Mouse (Mus musculus): ENCODE measurements around the gene Limch1. TPM values are rescaled to one million over a fixed set of nuclear protein-coding genes. Genes with fewer than 3 reads are reported as not detected.

Gene Limch1
- polyA plus RNA-seq, 1 experiment from 2014 or later, result 41.5 TPM

DNA sequence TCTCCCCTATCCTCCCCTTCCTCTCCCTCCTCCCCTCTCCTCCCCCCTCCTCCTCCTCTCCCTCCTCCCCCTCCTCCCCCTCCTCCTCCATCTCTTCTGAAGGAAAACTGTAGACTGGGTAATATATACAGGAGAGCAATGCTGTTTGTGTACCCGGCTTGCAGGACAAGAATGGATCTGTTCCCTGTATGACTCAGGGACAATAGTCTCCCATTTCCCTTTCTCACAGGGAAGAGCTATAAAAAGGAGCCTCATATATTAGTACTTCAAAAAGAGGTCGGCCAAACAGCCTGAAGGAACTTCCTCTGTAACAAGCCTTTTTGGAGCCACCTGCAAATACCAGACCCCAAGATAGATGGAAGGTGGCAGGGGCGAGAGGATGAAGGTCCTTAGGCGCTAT, 23.4 kb downstream of the Limch1 start:
- 74% methylated on average over 4 of the region's 4 CpGs for WGBS
- Histone ChIP-seq H3K9ac (replicated peaks) (no peak overlapping the region), H3K36me3 (no peaks in the 10 kb centered on the region), H3K4me3 (no peak overlapping the region), H3K27me3 (no peaks in the 10 kb centered on the region), H3K9me3 (no peaks in the 10 kb centered on the region), H3K27ac (replicated peaks) (no peak overlapping the region), H3K4me2 (replicated peaks) (no peak overlapping the region), H3K4me1 (peaks cover 12% of the 10 kb centered on the region; the same call in 1 of the 2 replicates)
- no peak for ATAC-seq (ENCODE audit: low FRiP score, low read depth)

DNA sequence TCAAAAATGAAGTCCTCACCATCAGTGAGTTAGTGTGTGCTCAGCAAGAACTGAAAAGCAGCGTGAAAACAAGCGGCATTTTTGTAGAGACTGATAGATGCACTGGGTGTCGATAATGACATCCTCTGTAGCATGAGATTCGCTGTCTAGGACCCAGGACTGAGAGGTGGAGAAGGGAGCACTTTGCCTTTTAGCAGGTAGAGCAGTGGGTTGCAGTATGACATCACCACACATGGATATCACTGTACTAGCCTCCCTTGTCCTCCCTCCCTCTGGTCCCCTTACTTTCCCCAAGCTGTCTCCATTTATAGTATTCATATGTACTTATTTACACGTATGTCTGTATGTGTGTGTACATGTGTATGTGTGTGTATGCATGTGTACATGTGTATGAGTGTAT, 23.9 kb downstream of the Limch1 start:
- Histone ChIP-seq H3K4me1 (peaks cover 12% of the 10 kb centered on the region; the same call in 1 of the 2 replicates), H3K9me3 (no peaks in the 10 kb centered on the region), H3K9ac (replicated peaks) (no peak overlapping the region), H3K27me3 (no peaks in the 10 kb centered on the region), H3K4me3 (no peak overlapping the region), H3K36me3 (no peaks in the 10 kb centered on the region), H3K27ac (replicated peaks) (no peak overlapping the region), H3K4me2 (replicated peaks) (no peak overlapping the region)
- ATAC-seq (ENCODE audit: low FRiP score, low read depth), result no peak
- 90% methylated on average over 5 of the region's 5 CpGs for WGBS

DNA sequence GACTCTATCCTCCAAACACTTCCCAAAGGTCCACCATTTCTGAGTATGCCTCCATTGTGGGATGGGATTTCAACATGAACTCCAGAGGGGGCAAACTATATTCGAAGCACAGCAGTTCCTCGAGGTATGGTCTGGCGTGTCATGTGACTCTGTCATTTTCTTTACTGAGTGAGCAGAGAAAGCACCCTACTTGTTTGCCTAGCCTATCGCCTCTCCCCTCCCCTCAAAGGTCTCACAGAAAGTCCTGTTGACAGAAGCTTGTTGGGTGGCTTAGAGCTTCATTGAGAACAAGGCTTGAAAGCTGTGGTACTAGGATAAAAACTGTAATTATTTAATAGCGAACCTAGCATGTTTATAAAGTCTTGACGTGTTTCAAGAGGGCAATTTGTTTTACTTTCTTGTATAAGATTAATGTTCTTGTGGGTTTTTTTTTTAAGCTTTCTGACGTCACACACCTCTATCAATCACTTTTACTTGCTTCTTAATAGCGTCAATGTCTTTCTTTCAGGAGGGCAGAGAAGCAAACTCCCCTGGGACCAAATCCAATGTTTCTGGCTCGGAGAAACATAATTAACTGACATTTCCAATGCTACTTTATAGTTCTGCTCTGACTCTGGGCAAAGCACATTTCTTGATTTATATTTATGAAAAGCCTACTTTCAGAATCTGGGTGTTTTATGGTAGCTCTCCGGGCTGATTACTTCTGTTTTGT, 32.5 kb downstream of the Limch1 start:
- Histone ChIP-seq H3K4me2 (replicated peaks) (no peak overlapping the region), H3K4me3 (no peak overlapping the region), H3K36me3 (no peaks in the 10 kb centered on the region), H3K4me1 (no peaks in the 10 kb centered on the region), H3K27me3 (no peaks in the 10 kb centered on the region), H3K9ac (replicated peaks) (no peak overlapping the region), H3K9me3 (0 out of 2 replicates have a peak, but pooled peaks cover 3% of the 10 kb centered on the region), H3K27ac (replicated peaks) (no peak overlapping the region)
- WGBS, result 84% methylated on average over 10 of the region's 10 CpGs
- no peak for ATAC-seq (ENCODE audit: low FRiP score, low read depth)

DNA sequence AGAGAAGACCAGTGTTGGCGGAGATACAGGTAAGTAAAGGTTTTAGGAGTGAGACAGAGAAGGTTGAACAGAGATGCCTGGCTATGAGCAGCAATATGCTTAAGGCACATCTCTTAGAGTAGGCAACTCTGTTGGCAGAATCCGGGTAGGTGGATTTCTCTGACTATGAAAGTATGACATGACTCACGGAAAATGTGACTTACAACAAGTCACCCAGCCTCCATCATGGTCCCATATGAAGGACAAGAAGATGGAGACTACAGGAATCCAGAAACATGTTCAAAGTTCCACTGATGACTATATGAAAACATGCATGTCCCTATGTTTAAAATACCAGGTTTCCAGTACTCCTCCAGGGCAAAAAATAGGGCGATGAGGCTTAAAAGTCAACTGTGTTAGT, 34.7 kb downstream of the Limch1 start:
- Histone ChIP-seq H3K4me2 (replicated peaks) (no peak overlapping the region), H3K9ac (replicated peaks) (no peak overlapping the region), H3K9me3 (0 out of 2 replicates have a peak, but pooled peaks cover 3% of the 10 kb centered on the region), H3K36me3 (no peaks in the 10 kb centered on the region), H3K27ac (replicated peaks) (no peak overlapping the region), H3K4me3 (no peak overlapping the region), H3K27me3 (no peaks in the 10 kb centered on the region), H3K4me1 (no peaks in the 10 kb centered on the region)
- 90% methylated on average over 4 of the region's 4 CpGs for whole genome bisulfite sequencing
- no peak for ATAC-seq (ENCODE audit: low FRiP score, low read depth)

DNA sequence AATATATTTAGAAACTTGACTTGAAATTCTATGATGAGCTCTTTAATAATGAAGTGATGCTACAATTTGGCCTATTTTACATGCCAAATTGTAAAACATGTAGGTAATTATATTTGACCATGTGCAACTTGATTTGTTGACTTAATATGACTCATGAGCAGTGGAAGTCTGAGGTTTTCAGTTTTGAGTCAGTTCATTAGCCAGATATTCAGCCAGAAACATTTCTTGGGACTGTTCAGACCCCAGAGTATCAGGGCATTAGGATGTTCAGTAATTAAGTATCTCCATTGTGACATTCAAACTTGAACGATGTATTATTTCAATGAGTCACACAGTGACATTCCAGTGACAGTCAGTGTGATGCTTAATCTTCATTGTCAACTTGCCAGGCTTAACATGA, 35.9 kb downstream of the Limch1 start:
- Histone ChIP-seq H3K9ac (replicated peaks) (no peak overlapping the region), H3K9me3 (0 out of 2 replicates have a peak, but pooled peaks cover 3% of the 10 kb centered on the region), H3K4me1 (no peaks in the 10 kb centered on the region), H3K27me3 (no peaks in the 10 kb centered on the region), H3K4me3 (no peak overlapping the region), H3K27ac (replicated peaks) (no peak overlapping the region), H3K4me2 (replicated peaks) (no peak overlapping the region), H3K36me3 (no peaks in the 10 kb centered on the region)
- WGBS, result 86% methylated on average over 1 of the region's 1 CpGs
- no peak for ATAC-seq (ENCODE audit: low FRiP score, low read depth)

DNA sequence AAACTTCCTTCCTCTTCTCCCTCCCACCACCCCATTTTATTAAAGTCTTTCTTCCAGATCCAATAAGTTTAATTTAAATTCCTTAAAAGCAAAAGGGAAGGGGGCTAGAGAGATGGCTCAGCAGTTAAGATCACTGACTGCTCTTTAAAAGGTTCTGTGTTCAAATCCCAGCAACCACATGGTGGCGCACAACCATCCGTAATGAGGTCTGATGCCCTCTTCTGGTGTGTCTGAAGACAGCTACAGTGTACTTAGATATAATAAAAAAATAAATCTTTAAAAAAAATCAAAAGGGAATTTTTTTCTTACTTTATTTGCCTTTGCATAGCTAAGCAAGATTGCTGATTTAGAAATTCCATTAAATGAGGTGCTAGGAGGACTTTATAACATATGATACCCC, 37.2 kb downstream of the Limch1 start:
- no peak overlapping the region for H3K4me3 ChIP-seq
- no peak overlapping the region for H3K4me2 ChIP-seq (replicated peaks)
- H3K4me1 ChIP-seq, result no peaks in the 10 kb centered on the region
- no peaks in the 10 kb centered on the region for H3K27me3 ChIP-seq
- no peak overlapping the region for H3K9ac ChIP-seq (replicated peaks)
- no peak for ATAC-seq (ENCODE audit: low FRiP score, low read depth)
- H3K27ac ChIP-seq (replicated peaks), result no peak overlapping the region
- no peaks in the 10 kb centered on the region for H3K36me3 ChIP-seq
- H3K9me3 ChIP-seq, result 0 out of 2 replicates have a peak, but pooled peaks cover 3% of the 10 kb centered on the region
- 95% methylated on average over 2 of the region's 2 CpGs for WGBS

DNA sequence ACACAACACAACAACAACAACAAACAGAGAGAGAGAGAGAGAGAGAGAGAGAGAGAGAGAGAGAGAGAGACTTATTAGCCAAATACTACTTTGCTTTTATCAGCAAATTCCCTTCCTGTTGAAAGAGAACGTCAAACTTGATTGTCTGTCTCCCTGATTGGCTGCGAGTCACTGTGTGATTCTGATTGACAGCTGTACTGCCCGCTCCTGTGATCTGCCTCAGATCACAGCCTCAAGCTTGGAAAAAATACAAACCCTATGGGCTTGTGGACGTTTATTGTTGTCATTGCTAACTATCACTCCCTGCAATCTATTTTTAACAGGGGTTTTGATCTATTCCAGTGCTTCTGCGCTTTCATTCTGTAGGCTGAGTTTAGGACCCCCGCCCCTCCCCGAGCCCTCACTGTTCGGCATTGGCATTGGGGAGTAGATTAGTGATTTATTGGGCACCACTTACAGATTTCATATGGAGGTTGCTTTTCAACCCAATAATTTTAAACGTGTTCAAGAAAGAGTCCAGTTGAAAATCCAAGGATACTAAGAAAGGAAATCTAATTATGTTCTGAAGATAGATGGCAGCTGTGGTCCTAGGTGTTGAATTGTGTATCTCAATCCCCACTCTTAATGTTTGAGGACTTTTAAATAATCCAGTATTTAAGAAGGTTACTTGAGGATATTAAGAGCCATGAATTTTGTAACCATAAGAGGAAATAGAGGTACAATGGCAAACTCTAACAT, 39.2 kb downstream of the Limch1 start:
- H3K27ac ChIP-seq (replicated peaks), result no peak overlapping the region
- H3K4me1 ChIP-seq, result no peaks in the 10 kb centered on the region
- H3K9me3 ChIP-seq, result 0 out of 2 replicates have a peak, but pooled peaks cover 3% of the 10 kb centered on the region
- no peak overlapping the region for H3K4me2 ChIP-seq (replicated peaks)
- no peak for ATAC-seq (ENCODE audit: low FRiP score, low read depth)
- 81% methylated on average over 9 of the region's 9 CpGs for WGBS
- no peaks in the 10 kb centered on the region for H3K27me3 ChIP-seq
- H3K36me3 ChIP-seq, result no peaks in the 10 kb centered on the region
- H3K4me3 ChIP-seq, result no peak overlapping the region
- no peak overlapping the region for H3K9ac ChIP-seq (replicated peaks)

DNA sequence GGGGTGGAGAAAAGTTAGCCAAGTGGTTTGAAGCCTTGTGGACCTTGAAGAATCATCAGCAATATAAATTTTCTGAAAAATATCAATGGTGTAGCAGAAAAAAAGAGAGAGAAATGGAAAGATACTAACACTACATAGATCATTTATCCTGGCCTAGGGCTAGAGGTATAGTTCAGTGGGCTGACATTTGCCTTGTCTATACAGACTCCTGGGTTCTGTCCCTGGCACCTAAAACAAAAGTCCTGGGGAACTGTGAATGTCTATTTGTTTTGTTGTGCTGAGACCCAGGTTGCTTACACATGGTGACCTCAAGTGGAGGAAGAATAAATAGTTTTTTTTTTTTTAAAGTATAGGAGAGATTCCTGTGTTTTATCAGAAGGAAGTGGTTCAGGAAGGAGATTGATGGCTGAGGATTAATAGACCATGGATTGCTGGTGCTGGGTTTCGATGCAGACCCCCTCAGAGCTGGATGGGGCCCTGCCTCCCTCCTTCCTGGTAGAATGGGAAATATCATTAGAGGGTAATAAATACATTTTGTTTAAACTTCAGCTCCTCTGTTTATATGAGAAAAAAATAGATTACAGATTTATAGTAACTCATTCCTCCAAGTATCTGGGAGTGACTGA, 40.5 kb downstream of the Limch1 start:
- Histone ChIP-seq H3K36me3 (no peaks in the 10 kb centered on the region), H3K4me2 (replicated peaks) (no peak overlapping the region), H3K27ac (replicated peaks) (no peak overlapping the region), H3K4me1 (no peaks in the 10 kb centered on the region), H3K27me3 (no peaks in the 10 kb centered on the region), H3K4me3 (no peak overlapping the region), H3K9me3 (0 out of 2 replicates have a peak, but pooled peaks cover 3% of the 10 kb centered on the region), H3K9ac (replicated peaks) (no peak overlapping the region)
- WGBS, result 75% methylated on average over 1 of the region's 1 CpGs
- no peak for ATAC-seq (ENCODE audit: low FRiP score, low read depth)

DNA sequence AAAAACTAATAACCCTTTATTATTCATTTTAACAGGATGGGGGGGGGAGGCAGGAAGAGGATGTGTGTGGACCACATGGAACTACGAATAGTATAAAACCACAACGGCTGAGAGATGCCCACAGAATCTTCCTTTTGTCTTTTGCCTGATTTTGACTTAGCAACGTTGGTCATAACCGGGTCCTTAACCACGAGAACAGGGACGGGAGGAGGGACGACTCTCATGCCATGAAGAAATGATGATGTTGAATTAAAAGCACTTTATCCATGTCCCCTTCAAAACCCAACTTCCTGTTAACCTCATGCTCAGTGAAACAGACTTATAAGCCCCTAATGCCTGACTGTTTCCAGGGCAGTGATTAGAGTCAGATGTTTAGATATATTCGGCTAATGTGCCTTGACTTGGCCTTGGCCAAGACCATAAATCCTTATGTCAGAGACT, 41.0 kb downstream of the Limch1 start:
- H3K9me3 ChIP-seq, result 0 out of 2 replicates have a peak, but pooled peaks cover 3% of the 10 kb centered on the region
- H3K36me3 ChIP-seq, result no peaks in the 10 kb centered on the region
- 90% methylated on average over 8 of the region's 8 CpGs for WGBS
- no peaks in the 10 kb centered on the region for H3K4me1 ChIP-seq
- H3K4me2 ChIP-seq (replicated peaks), result no peak overlapping the region
- H3K4me3 ChIP-seq, result no peak overlapping the region
- H3K27me3 ChIP-seq, result no peaks in the 10 kb centered on the region
- no peak overlapping the region for H3K27ac ChIP-seq (replicated peaks)
- no peak overlapping the region for H3K9ac ChIP-seq (replicated peaks)
- no peak for ATAC-seq (ENCODE audit: low FRiP score, low read depth)

DNA sequence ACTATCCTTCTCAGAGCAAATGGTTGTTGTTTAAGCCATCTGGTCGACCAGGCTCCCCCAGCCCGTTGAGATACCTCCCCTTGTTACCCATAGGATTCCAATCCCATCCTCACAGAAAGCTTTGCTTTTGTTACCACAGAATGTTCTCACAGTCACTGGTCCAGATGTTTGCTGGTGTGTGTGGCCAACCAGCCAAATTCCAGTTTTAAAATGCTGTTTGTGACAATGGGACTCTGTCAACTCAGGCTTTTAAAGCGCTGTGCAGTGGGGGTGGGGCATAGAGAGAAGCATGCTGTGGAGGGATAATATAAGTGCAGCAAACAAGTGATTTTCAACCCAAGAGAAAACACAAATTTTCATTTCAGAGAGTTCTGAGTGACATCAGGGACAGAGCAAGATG, 43.4 kb downstream of the Limch1 start:
- no peak for ATAC-seq (ENCODE audit: low FRiP score, low read depth)
- no peaks in the 10 kb centered on the region for H3K27me3 ChIP-seq
- no peaks in the 10 kb centered on the region for H3K36me3 ChIP-seq
- no peak overlapping the region for H3K9ac ChIP-seq (replicated peaks)
- H3K9me3 ChIP-seq, result no peaks in the 10 kb centered on the region
- H3K27ac ChIP-seq (replicated peaks), result no peak overlapping the region
- 85% methylated on average over 3 of the region's 3 CpGs for WGBS
- no peaks in the 10 kb centered on the region for H3K4me1 ChIP-seq
- no peak overlapping the region for H3K4me3 ChIP-seq
- no peak overlapping the region for H3K4me2 ChIP-seq (replicated peaks)

DNA sequence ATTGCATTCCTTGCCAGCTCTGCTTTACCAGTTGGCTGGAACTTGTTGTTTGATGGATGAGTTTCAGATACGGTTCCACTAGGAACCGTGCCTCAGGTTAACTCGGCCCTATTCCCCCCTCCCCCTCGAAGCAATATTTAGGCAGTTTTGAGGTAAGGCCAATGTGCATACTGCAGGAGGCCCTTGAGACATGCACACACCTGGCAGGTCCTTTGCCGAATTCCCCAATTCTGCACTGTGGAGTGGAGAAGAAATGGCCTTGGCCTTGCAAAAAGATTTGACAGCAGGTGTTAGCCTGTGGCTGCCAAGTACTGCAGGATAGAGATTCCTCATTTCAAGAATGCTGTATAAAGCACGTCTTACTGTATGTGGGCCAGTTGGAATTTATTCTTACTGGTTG, 45.5 kb downstream of the Limch1 start:
- no peak for ATAC-seq (ENCODE audit: low FRiP score, low read depth)

DNA sequence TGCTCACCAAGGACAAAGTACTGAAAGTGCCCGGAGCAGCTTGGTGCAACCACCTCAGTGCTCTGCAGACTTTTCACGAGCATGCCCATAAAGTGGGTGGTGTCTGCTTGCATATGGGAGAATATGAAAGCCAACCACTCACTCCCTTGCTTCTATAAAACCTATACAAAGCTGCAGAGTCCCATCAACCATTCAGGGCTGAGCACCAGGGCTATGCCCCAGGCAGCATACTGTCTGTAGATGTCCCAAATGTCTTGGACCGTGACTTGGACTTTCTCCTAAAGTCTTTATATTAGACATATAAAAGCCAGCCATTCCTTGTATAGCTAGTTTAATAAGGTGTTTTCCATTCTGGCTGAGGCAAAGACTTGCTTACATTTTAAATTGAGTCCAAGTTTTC, 47.6 kb downstream of the Limch1 start:
- H3K4me3 ChIP-seq, result no peak overlapping the region
- no peaks in the 10 kb centered on the region for H3K9me3 ChIP-seq
- H3K4me1 ChIP-seq, result peaks cover 8% of the 10 kb centered on the region
- WGBS, result 94% methylated on average over 3 of the region's 3 CpGs
- no peak overlapping the region for H3K9ac ChIP-seq (replicated peaks)
- no peak overlapping the region for H3K4me2 ChIP-seq (replicated peaks)
- no peak overlapping the region for H3K27ac ChIP-seq (replicated peaks)
- no peaks in the 10 kb centered on the region for H3K27me3 ChIP-seq
- H3K36me3 ChIP-seq, result no peaks in the 10 kb centered on the region
- ATAC-seq (ENCODE audit: low FRiP score, low read depth), result no peak

More for the DNA sequence above, 45.5 kb downstream of the Limch1 start:
- no peaks in the 10 kb centered on the region for H3K27me3 ChIP-seq
- H3K36me3 ChIP-seq, result no peaks in the 10 kb centered on the region
- H3K4me3 ChIP-seq, result no peak overlapping the region
- no peak overlapping the region for H3K9ac ChIP-seq (replicated peaks)
- no peak overlapping the region for H3K27ac ChIP-seq (replicated peaks)
- no peaks in the 10 kb centered on the region for H3K4me1 ChIP-seq
- H3K9me3 ChIP-seq, result no peaks in the 10 kb centered on the region
- H3K4me2 ChIP-seq (replicated peaks), result no peak overlapping the region
- 89% methylated on average over 6 of the region's 6 CpGs for WGBS
